Mouse (Mus musculus) E14TG2a.4 (cell line): ENCODE results near the gene Adarb2.
A peak's percentile ranks its signal among the peaks of the same experiment; 100 is the strongest.

Source experiments
- H3K27me3 ChIP-seq: 2 replicates; pipeline ENCODE4 v1.6.1; 2014; ENCODE audit warnings: low read length, control low read depth; ENCODE audit not compliant: insufficient read depth
- H3K36me3 ChIP-seq: 2 replicates; pipeline ENCODE4 v1.6.1; 2014; ENCODE audit warnings: low read length, control low read depth; ENCODE audit not compliant: insufficient read depth
- H3K4me1 ChIP-seq: replicated peaks from 2 replicates; pipeline ENCODE4 v1.6.1; 2014; ENCODE audit warnings: low read depth, low read length, control low read depth
- H3K4me3 ChIP-seq: replicated peaks from 2 replicates; pipeline ENCODE4 v1.5.1; 2014; ENCODE audit warnings: mild to moderate bottlenecking, low read length
- H3K9me3 ChIP-seq: 2 replicates; pipeline ENCODE4 v1.6.1; 2014; ENCODE audit warnings: low read length, control low read depth
- CTCF ChIP-seq: conservative IDR thresholded peaks from 2 replicates; pipeline ENCODE4 v1.5.1; 2014; ENCODE audit warnings: low read length
- NANOG ChIP-seq: IDR thresholded peaks from 2 replicates; pipeline ENCODE4 v1.6.1; 2014; ENCODE audit warnings: borderline replicate concordance, low read length, mixed read lengths
- POU5F1 ChIP-seq: IDR thresholded peaks from 2 replicates; pipeline ENCODE4 v1.6.1; 2014; ENCODE audit warnings: low read length, borderline replicate concordance

Gene Adarb2

DNA sequence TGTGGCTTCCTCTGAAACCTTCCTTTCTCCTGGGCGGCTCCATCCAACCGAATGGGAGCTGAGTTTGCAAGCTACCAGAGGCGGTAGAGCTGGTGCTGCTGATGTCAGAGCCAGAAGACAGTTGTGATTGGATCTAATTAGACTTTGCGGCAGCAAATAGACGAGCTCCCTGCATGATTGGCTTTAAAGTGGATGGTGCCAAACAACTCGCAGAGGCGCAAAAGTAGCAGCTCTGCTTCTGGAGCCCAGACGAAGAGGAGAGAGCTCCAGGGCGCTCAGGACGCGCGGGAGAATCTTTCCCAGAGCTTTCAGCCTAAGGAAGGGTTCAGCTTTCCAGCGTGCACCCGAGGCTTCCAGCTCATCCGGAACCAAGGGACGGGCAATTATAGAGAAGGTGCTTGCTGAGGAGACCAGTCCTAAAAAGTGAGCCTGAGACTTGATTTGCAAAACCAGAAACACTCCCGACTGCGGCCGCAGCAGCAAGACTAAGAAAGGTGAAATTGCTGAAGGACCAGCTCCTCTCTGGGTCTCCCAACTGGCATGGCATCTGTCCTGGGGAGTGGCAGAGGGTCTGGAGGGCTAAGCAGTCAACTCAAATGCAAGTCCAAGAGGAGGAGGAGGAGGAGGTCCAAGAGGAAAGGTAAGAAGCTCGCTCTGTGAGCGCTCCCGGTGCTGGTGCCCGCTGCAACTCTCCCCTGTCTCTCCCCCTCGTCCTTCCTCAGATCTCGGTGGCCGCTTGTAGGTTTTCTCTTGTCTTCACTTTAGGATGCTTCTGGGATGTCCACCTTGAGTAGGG, at the start of gene Adarb2:
Adarb2 (plus strand) TSS at position 186 of the 796 bp plus-strand sequence.
- TF ChIP-seq POU5F1 (no peak), NANOG (no peak), CTCF (no peak)
- H3K36me3 ChIP-seq: no peaks in the 10 kb centered on the region
- peaks cover 22% of the 10 kb centered on the region for H3K27me3 ChIP-seq

DNA sequence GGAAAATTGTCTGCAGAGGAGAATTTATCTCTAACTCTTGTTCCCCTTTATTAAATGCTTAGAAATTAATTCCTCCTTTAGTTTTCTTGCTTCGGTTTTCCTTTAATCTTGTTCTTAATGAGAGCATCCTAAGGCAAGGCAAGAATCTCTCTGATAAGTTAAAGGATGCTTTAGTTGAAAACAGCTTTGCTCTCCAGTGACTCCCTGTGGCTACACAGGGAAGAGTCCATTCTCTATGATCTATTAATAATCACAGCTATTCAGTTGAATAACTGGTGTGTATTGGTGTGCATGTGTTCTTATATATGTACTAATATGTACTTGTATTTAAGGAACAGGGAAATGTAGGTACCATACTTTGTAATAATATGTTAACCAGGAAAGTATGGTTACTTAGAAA, 28.9 kb upstream of the Adarb2 start:
- H3K27me3 ChIP-seq: no peaks in the 10 kb centered on the region
- no peak overlapping the region for H3K4me3 ChIP-seq
- no peaks in the 10 kb centered on the region for H3K36me3 ChIP-seq
- TF ChIP-seq POU5F1: no peak
- peak; percentile 14; the same call in 1 of the 2 replicates for TF ChIP-seq CTCF
- H3K4me1 ChIP-seq: no peaks in the 10 kb centered on the region
- no peaks in the 10 kb centered on the region for H3K9me3 ChIP-seq

More for the DNA sequence above, at the start of gene Adarb2:
- Histone ChIP-seq H3K4me3 (peak within 1 kb of the TSS; percentile 62), H3K9me3 (no peaks in the 10 kb centered on the region), H3K4me1 (peaks cover 17% of the 10 kb centered on the region)

DNA sequence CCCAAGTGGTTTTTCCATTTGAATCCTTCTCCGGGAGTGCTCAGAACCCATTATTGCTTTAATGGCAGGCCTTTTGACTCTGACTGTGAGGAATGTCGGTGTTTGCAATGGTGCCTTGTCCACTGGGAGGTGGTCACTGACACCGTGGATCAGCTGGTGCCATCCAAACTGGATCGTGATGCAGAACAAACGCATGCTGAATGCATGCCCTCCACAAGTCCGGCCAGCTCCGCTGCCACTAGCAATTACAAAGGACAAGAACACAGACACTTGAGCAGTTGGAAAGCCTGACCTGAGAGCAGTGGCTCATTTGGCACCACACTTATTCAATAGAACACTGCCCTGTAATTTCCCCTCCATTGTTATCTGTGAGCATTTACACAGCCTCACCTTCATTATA, 10.7 kb upstream of the Adarb2 start:
- peak; percentile 71 for TF ChIP-seq NANOG
- no peak for TF ChIP-seq CTCF
- TF ChIP-seq POU5F1: no peak
- Histone ChIP-seq H3K36me3 (no peaks in the 10 kb centered on the region), H3K27me3 (no peaks in the 10 kb centered on the region)

DNA sequence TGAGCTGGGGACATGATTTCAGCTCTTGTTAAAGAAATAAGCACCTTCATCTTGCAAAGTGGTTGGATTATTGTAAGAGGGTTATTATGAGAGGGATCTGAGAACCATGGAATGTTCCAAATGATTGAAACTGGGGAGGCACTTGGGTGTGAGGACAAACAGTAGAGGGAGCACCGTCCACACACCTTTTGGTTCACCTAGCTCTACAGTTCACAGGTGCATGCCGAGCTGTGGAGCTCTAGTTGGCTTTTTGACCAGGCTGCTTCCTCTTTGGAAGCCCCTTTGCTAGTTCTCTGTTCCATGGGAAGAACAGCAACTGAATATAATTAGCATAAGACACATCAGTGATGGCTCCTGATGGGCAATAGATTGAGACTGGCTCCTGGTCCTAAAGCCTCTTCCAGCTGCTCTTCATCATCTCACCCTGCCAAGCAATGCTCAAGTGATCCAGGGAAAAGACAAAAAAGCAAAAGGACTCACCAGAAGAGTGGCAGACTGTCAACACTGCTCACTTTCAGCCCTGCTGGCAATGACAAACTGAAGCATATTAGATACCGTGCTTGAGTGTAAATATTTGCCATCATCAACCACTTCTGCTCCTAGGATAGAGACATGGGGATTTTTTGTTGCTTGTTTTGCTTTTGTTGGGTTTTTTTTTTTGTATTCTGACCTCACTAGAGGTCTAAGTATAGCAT, 3.3 kb upstream of the Adarb2 start:
- Histone ChIP-seq H3K4me1 (peaks cover 17% of the 10 kb centered on the region), H3K27me3 (peaks cover 22% of the 10 kb centered on the region), H3K9me3 (no peaks in the 10 kb centered on the region), H3K36me3 (no peaks in the 10 kb centered on the region), H3K4me3 (no peak overlapping the region)
- TF ChIP-seq CTCF: no peak
- TF ChIP-seq NANOG: no peak
- TF ChIP-seq POU5F1: no peak

More for the DNA sequence above, 10.7 kb upstream of the Adarb2 start:
- Histone ChIP-seq H3K4me1 (peaks cover 9% of the 10 kb centered on the region), H3K4me3 (no peak overlapping the region), H3K9me3 (no peaks in the 10 kb centered on the region)

DNA sequence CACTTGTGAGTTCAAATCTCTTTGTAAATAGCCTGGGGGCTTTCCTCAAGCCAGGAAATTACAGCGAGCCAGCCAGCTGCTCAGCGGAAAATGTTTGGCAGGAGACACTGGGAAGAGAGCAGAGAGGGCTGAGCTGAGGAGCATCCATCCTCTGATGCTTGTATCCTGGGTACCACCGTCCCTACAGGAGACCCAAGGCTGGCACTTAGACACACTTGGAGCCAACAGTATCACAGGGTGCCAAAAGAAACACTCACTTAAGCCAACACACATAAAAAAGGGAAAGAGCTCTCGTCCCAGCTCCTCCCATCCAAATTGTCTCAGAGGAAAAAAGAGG, 779 bp downstream of the Adarb2 start:
- Histone ChIP-seq H3K4me3 (peak overlapping the region; percentile 62; the same call in 1 of the 2 replicates), H3K4me1 (peaks cover 17% of the 10 kb centered on the region), H3K36me3 (no peaks in the 10 kb centered on the region), H3K9me3 (no peaks in the 10 kb centered on the region), H3K27me3 (peaks cover 22% of the 10 kb centered on the region)
- TF ChIP-seq CTCF (no peak), NANOG (no peak), POU5F1 (no peak)

DNA sequence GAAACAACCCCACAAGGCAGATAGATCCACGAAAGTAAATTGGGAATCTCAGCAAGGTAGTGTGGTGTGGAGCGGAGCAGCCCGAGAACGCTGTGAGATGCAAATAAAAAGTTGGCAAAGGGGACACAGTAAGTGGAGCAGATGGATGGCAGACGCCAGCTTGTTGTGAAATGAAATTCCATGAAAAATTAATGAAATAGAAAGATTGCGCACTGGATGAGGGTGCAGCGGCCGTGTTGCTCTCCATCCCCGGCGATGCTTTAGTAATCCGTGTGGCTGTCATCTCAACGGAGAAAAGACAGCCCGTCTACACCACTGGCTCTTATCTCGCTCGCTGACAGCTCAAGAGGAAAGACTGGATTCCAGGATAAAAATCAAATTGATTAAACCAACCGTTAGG, 4.7 kb downstream of the Adarb2 start:
- no peak for TF ChIP-seq NANOG
- no peak for TF ChIP-seq CTCF
- H3K4me3 ChIP-seq: no peak overlapping the region
- H3K9me3 ChIP-seq: no peaks in the 10 kb centered on the region
- peaks cover 18% of the 10 kb centered on the region for H3K27me3 ChIP-seq
- H3K36me3 ChIP-seq: no peaks in the 10 kb centered on the region
- peaks cover 14% of the 10 kb centered on the region for H3K4me1 ChIP-seq

DNA sequence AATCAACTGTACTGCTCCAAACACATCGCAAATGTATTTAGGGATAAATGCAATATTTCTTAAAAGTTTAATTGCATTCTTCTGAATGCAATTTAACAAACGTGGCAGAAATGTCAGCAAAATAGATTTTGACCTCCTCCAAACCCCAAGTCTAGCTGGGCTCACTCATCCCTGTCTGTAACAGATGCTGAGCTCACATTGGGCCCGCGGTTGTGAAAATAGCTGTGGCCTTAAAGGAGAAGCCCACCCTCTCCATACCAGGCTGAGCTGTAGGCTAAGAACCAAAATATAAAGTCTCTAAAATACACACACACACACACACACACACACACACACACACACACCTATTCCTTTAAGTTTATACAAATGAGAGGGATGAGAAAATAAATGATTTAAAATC, 8.1 kb downstream of the Adarb2 start:
- no peaks in the 10 kb centered on the region for H3K36me3 ChIP-seq
- no peaks in the 10 kb centered on the region for H3K9me3 ChIP-seq
- H3K4me3 ChIP-seq: no peak overlapping the region
- TF ChIP-seq POU5F1: no peak
- no peak for TF ChIP-seq CTCF
- H3K4me1 ChIP-seq: no peaks in the 10 kb centered on the region
- H3K27me3 ChIP-seq: no peaks in the 10 kb centered on the region

DNA sequence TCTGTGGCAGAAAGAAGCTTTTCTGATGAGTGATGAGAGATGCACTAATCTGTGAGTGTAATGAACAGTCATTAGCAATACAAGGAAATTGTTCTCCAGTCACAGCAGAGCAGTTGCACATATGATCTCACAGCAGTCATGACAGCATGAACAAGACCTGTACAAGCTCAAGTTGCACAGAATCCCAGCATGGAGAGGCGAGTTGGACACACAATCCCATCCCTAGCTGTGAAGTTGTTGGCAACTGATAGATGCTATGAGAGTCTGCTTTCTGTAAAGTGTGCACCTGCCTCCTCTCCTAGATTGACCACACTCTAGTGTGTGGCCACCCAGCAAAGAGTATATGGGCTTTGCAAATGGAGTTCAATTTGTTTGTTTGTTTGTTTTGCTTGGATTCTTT, 36.2 kb downstream of the Adarb2 start:
- TF ChIP-seq NANOG (no peak), CTCF (no peak), POU5F1 (no peak)
- Histone ChIP-seq H3K36me3 (no peaks in the 10 kb centered on the region), H3K9me3 (no peaks in the 10 kb centered on the region), H3K4me1 (no peaks in the 10 kb centered on the region), H3K4me3 (no peak overlapping the region), H3K27me3 (no peaks in the 10 kb centered on the region)
